Mouse (Mus musculus) kidney, embryonic 15.5 days (tissue): ENCODE measurements around the gene Gm26741. TPM values are rescaled to one million over a fixed set of nuclear protein-coding genes. Genes with fewer than 3 reads are reported as not detected.

ENCODE experiments used
- ATAC-seq: fragments of 200-750 bp; cut with Nextera tagmentation; replicated peaks from 2 replicates; pipeline ENCODE4 v1.8.0; 2017; ENCODE audit warnings: moderate TSS enrichment; ENCODE audit not compliant: low FRiP score
- H3K27ac ChIP-seq: fragments of 300-500 bp; sonication (generic); 2 replicates; pipeline ENCODE4 v1.5.1; 2015; ENCODE audit warnings: mild to moderate bottlenecking, inconsistent platforms
- H3K27me3 ChIP-seq: fragments of 300-500 bp; sonication (generic); 2 replicates; pipeline ENCODE4 v1.6.1; 2015; ENCODE audit warnings: inconsistent platforms
- H3K36me3 ChIP-seq: fragments of 300-500 bp; sonication (generic); 2 replicates; pipeline ENCODE4 v1.6.1; 2015; ENCODE audit warnings: inconsistent platforms
- H3K4me1 ChIP-seq: fragments of 300-500 bp; sonication (generic); 2 replicates; pipeline ENCODE4 v1.6.1; 2015; ENCODE audit warnings: inconsistent platforms
- H3K4me2 ChIP-seq: fragments of 300-500 bp; sonication (generic); 2 replicates; pipeline ENCODE4 v1.6.1; 2015; ENCODE audit warnings: moderate library complexity, mild to moderate bottlenecking, inconsistent platforms
- H3K4me3 ChIP-seq: fragments of 300-500 bp; sonication (generic); replicated peaks from 2 replicates; pipeline ENCODE4 v1.5.1; 2015; ENCODE audit warnings: mild to moderate bottlenecking, inconsistent platforms
- H3K9ac ChIP-seq: fragments of 300-500 bp; sonication (generic); 2 replicates; pipeline ENCODE4 v1.6.1; 2015; ENCODE audit warnings: mild to moderate bottlenecking, inconsistent platforms
- H3K9me3 ChIP-seq: fragments of 300-500 bp; sonication (generic); replicated peaks from 2 replicates; pipeline ENCODE4 v1.6.1; 2016; ENCODE audit warnings: inconsistent platforms
- WGBS: fragments of 180-500 bp; shearing (Covaris S2); methylation state at CpG from one replicate; pipeline ENCODE4 v1.1.7; 2015; ENCODE audit warnings: mixed read lengths; 5-methylcytosine and 5-hydroxymethylcytosine counted together
- polyA plus RNA-seq: library from polyadenylated mRNA; unstranded; fragments of >200 nt; fragmentation: Nextera tagmentation; extraction: Ambion mirVana; gene quantifications from 2 replicates; pipeline ENCODE4 v1.2.1, GENCODE M21; 2015

Gm26741 gene
- polyA plus RNA-seq, 1 experiment from 2014 or later, result not detected

DNA sequence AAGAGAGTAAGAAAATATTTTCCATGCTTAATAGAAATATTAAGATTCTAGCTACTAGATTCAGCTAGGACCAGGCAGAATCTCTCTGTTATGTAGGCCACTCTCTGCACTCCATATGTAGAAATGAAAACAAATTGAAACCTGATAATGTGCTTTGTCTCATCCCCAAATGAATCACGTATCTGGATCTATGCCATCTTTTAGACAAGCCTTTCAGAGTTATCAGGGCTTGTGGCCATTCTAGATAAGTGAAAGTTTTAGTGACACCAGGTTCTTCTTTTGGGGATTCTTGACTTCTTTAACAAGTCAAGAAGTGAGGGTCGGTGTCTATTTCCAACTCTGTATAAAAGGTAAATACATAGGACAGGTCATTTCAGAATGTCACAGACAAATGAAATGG is 40.1 kb downstream of the Gm26741 start:
- Histone ChIP-seq H3K9me3 (no peaks in the 10 kb centered on the region), H3K9ac (no peak overlapping the region), H3K4me1 (no peaks in the 10 kb centered on the region), H3K36me3 (no peaks in the 10 kb centered on the region), H3K27ac (no peak overlapping the region), H3K4me3 (no peak overlapping the region), H3K4me2 (no peak overlapping the region), H3K27me3 (no peaks in the 10 kb centered on the region)
- 78% methylated on average over 2 of the region's 2 CpGs for WGBS
- no peak for ATAC-seq

DNA sequence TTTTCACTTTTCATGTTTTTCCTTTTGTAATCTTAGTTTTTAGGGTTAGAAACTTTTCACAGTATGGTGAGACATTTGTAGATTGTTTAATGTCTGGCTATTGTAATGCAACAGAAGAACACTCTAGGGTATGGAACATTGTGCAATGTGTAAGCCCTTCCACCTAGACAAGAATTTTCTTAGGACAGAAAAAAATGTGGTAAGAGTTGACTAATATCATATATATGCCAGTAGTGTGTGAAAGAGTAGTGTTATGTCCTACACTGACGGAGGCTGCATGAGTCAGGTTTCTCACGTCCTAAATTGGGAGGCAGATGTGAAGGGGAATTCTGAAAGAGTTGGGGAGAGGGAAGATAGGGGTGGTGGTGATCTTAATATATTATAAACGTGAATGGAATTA is 41.2 kb downstream of the Gm26741 start:
- Histone ChIP-seq H3K9me3 (no peaks in the 10 kb centered on the region), H3K27me3 (no peaks in the 10 kb centered on the region)
- 56% methylated on average over 3 of the region's 3 CpGs for WGBS

DNA sequence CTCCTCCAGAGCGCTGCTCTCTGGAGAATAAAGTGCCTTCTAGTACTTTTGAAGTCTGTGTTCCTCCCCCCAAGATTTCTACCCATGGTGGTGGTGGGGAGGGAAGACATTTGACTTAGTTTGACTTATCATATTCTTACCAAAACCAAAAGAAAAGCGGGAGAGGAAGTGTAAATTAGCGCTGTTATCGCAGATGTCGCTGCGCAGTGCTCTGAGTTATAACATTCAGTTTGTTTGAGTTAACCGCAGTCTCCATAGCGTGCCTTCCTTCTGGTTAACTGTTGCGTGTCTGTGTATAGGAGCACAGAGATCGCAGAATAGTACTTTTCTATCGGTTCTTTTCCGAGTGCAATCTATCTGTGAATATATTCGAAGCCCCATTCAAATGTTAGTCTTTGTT is 46.6 kb downstream of the Gm26741 start:
- ATAC-seq, result no peak
- Histone ChIP-seq H3K9ac (no peak overlapping the region), H3K27me3 (no peaks in the 10 kb centered on the region), H3K4me2 (no peak overlapping the region), H3K9me3 (no peaks in the 10 kb centered on the region), H3K36me3 (no peaks in the 10 kb centered on the region), H3K27ac (no peak overlapping the region), H3K4me1 (no peaks in the 10 kb centered on the region), H3K4me3 (no peak overlapping the region)
- WGBS, result 88% methylated on average over 13 of the region's 13 CpGs

More for the DNA sequence above, 41.2 kb downstream of the Gm26741 start:
- Histone ChIP-seq H3K4me3 (no peak overlapping the region), H3K27ac (no peak overlapping the region), H3K4me2 (no peak overlapping the region), H3K36me3 (no peaks in the 10 kb centered on the region), H3K9ac (no peak overlapping the region), H3K4me1 (no peaks in the 10 kb centered on the region)
- ATAC-seq, result no peak

DNA sequence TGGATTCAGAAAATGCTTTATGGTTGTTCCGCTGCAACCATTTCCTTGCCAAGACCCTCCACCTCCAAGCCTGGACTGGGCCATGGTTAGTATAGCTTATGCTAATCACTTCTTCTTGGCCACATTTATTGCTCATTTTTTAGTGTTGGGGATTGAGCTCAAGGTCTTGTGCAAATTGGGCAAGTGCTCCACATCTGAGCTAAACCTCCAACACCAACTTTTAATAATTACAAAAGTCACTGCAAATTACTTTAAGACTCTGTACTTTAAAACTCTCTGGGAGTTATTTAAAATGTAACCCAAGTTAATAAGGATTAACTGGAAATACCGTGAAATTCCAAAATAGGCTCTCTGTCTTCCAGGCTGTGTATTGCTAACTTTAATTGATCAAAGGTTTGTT is 49.0 kb downstream of the Gm26741 start:
- no peaks in the 10 kb centered on the region for H3K9me3 ChIP-seq
- no peak overlapping the region for H3K4me2 ChIP-seq
- no peaks in the 10 kb centered on the region for H3K4me1 ChIP-seq
- H3K9ac ChIP-seq, result no peak overlapping the region
- 85% methylated on average over 2 of the region's 2 CpGs for WGBS
- ATAC-seq, result no peak
- no peaks in the 10 kb centered on the region for H3K36me3 ChIP-seq
- 0 out of 2 replicates have a peak overlapping the region, but pooled peaks have one; percentile 22 for H3K27ac ChIP-seq
- H3K4me3 ChIP-seq, result no peak overlapping the region
- H3K27me3 ChIP-seq, result no peaks in the 10 kb centered on the region

Other genes with a start within 250 kb of the Gm26741 start
- 1.9 and 2.0 TPM in 2 replicates for gene Ros1, start 163.5 kb upstream of the Gm26741 start, polyA plus RNA-seq
- 28.6 and 30.2 TPM in 2 replicates for gene Dcbld1, start 125.1 kb upstream of the Gm26741 start, polyA plus RNA-seq
- gene Gopc, start 23.4 kb downstream of the Gm26741 start, polyA plus RNA-seq, result 22.5 TPM in 2 replicates
- gene Nepn, start 30.2 kb downstream of the Gm26741 start, polyA plus RNA-seq, result not detected in 2 replicates
- gene Nus1, start 58.8 kb downstream of the Gm26741 start, polyA plus RNA-seq, result 15.9 and 16.6 TPM in 2 replicates